Mouse (Mus musculus): ENCODE data around the gene Ssxb9.
"Not testable (repeated sequence)": the region's sequence is repeated elsewhere in the genome, so short reads cannot be mapped to it uniquely, and the experiment has no call there.

Ssxb9 gene

GRCm38 (mm10) chrX:8366678-8367077, at the start of gene Ssxb9:
Gene Ssxb9, plus strand, starts transcription at chrX:8366978.
- DNase-seq (ENCODE audit: extremely low spot score, low read depth, low spot score) = not testable (repeated sequence)

- DNase-seq (ENCODE audit: extremely low spot score, low read depth, low spot score) = no peak
Measured at GRCm38 (mm10) chrX:8327124-8327523, 39.7 kb upstream of the Ssxb9 start, which contains the start of gene Ssxb10. Gene Ssxb10, plus strand, starts transcription at chrX:8327424.

DNA sequence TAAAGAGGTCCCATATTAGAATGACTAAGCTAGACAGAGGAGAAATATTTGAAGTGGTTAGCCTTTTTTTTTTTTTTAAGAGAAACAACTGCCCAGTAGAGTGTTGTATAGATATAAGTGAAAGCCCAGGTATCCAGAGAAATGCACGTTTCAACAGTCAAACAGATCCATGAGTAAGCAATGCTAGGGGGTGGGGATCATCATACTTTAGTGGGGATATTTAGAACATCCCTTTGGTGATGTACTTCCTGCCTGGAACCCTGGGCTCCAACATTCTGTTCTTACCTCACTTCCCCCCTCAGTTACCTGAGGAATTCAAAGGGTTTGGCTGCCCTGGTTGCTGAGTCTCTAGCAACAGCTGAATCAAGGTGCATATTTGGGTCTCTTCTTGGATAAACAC, 46.2 kb downstream of the Ssxb9 start, which contains the start of gene Ssxb1:
TSS of gene Ssxb1 (plus strand) at position 301 of the 400 bp plus-strand sequence.
- DNase-seq (ENCODE audit: extremely low spot score, low read depth, low spot score) = not testable (repeated sequence)
